Comparison of ENCODE assay signal across 16 mouse cellular contexts in the genomic region with DNA sequence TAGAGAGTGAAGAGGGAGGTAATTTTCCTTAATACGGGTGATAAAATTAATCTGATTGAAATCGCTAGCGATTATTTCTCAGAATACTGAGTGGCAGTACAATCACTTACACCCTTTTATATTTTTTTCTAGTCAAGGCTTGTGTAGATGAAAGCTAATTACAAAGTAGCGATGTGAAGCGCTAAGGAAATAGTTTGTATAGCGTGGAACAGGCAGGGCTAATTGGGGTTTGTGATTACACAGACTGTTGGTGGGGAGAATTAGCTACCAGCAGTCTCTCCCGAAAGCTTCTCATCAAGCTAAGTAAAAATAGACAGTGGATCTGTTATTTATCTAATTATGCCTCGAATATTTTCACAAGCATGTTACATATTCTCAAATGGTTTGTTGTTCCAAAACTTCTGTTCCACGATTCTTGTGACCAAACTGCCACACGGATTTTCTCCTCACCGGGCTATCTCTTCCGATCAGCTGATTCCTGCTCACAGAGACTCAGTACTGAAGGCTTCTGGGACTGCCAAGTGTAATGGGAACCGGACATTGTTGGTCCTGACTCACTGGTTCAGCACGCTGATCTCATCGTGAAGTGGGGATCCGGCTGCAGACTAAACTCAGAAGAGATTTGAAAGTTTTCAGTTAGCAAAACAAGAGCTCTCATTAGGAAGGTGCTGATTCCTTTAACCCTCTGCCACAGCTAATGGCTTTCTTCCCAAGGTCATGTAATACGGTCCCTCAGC.
DNase-seq lines count a peak whose midpoint lies in the region; ATAC-seq and TF ChIP-seq lines count a peak whose summit lies in the region.
"Had no signal": no experiment of that assay in that cellular context is flagged by ENCODE, and none has a peak within 500 bp of the region (broad histone marks: within the 10 kb centered on the region; RNA-seq: fewer than 3 reads in every experiment).

No protein-coding gene starts in this region.

- WGBS in heart, embryonic 15.5 days, result 63% methylated on average over 17 of the region's 17 CpGs
- 68% methylated on average over 17 of the region's 17 CpGs for WGBS in midbrain, postnatal 0 days
- WGBS in midbrain, embryonic 14.5 days, result 79% methylated on average over 17 of the region's 17 CpGs

- no peaks in the 10 kb centered on the region for H3K27me3 ChIP-seq in heart, embryonic 15.5 days
- no peaks in the 10 kb centered on the region for H3K27me3 ChIP-seq in midbrain, postnatal 0 days (ENCODE audit: insufficient read depth, low read length)
- no peaks in the 10 kb centered on the region for H3K27me3 ChIP-seq in midbrain, embryonic 14.5 days (ENCODE audit: control insufficient read depth, insufficient read depth, low read length)
- H3K27me3 ChIP-seq: midbrain, embryonic 12.5 days; stomach, embryonic 15.5 days had no signal

- peaks cover 3% of the 10 kb centered on the region; the same call in 1 of the 2 replicates for H3K4me1 ChIP-seq in heart, embryonic 15.5 days (replicated peaks)
- H3K4me1 ChIP-seq in midbrain, postnatal 0 days (ENCODE audit: insufficient read depth, low read length), result no peaks in the 10 kb centered on the region
- H3K4me1 ChIP-seq in midbrain, embryonic 14.5 days (ENCODE audit: control insufficient read depth, insufficient read depth, low read length), result no peaks in the 10 kb centered on the region
- H3K4me1 ChIP-seq: midbrain, embryonic 12.5 days; stomach, embryonic 15.5 days had no signal

- H3K36me3 ChIP-seq in heart, embryonic 15.5 days, result no peaks in the 10 kb centered on the region
- no peaks in the 10 kb centered on the region for H3K36me3 ChIP-seq in midbrain, postnatal 0 days (ENCODE audit: insufficient read depth, low read length)
- no peaks in the 10 kb centered on the region for H3K36me3 ChIP-seq in midbrain, embryonic 14.5 days (ENCODE audit: control insufficient read depth, insufficient read depth, low read length)
- H3K36me3 ChIP-seq: midbrain, embryonic 12.5 days; stomach, embryonic 15.5 days had no signal

- no peak overlapping the region for H3K9ac ChIP-seq in heart, embryonic 15.5 days
- no peak overlapping the region for H3K9ac ChIP-seq in midbrain, postnatal 0 days (replicated peaks; ENCODE audit: low read length, poor library complexity, severe bottlenecking)
- no peak overlapping the region for H3K9ac ChIP-seq in midbrain, embryonic 14.5 days (replicated peaks; ENCODE audit: low read length)
- H3K9ac ChIP-seq: liver, embryonic 14.5 days; midbrain, embryonic 12.5 days; stomach, embryonic 15.5 days had no signal

- no peaks in the 10 kb centered on the region for H3K9me3 ChIP-seq in heart, embryonic 15.5 days (replicated peaks)
- H3K9me3 ChIP-seq in midbrain, postnatal 0 days (ENCODE audit: low read length), result no peaks in the 10 kb centered on the region
- no peaks in the 10 kb centered on the region for H3K9me3 ChIP-seq in midbrain, embryonic 14.5 days (ENCODE audit: control insufficient read depth, low read length)
- H3K9me3 ChIP-seq: midbrain, embryonic 12.5 days; stomach, embryonic 15.5 days had no signal

- ATAC-seq in heart, embryonic 15.5 days (replicated peaks; ENCODE audit: insufficient number of reproducible peaks, insufficient read depth, low FRiP score, low read depth), result no peak
- ATAC-seq in midbrain, postnatal 0 days (ENCODE audit: low FRiP score), result no peak
- no peak for ATAC-seq in midbrain, embryonic 14.5 days (ENCODE audit: low FRiP score, low TSS enrichment)
- ATAC-seq: CD4-positive, CD25-positive, alpha-beta regulatory T cell, adult 4 months had no signal

- peak overlapping the region; percentile 24 for H3K4me2 ChIP-seq in heart, embryonic 15.5 days
- no peak overlapping the region for H3K4me2 ChIP-seq in midbrain, postnatal 0 days (ENCODE audit: low read depth, low read length, poor library complexity, severe bottlenecking)
- no peak overlapping the region for H3K4me2 ChIP-seq in midbrain, embryonic 14.5 days (ENCODE audit: low read length)
- H3K4me2 ChIP-seq: midbrain, embryonic 12.5 days; stomach, embryonic 15.5 days had no signal

- no peak for TF ChIP-seq CTCF in midbrain, postnatal 0 days (IDR thresholded peaks at IDR 0.05)

- DNase-seq in heart, postnatal 14 days, result no peak
- DNase-seq in midbrain, postnatal 0 days (ENCODE audit: low spot score), result peak; percentile 18
- no peak for DNase-seq in midbrain, embryonic 14.5 days
- DNase-seq in fibroblast of lung, adult 2 months (ENCODE audit: low read depth), result peak; percentile 48
- DNase-seq in skeletal muscle tissue, adult 2 months (ENCODE audit: low read depth, low spot score), result peak; percentile 1
- no peak for DNase-seq in embryo, embryonic 9.5 days (ENCODE audit: extremely low spot score)
- DNase-seq: adrenal gland, postnatal 25 days; gastrocnemius, postnatal 36 days; kidney, adult 11 months; lung, postnatal 14 days; thymus, postnatal 14 days had no signal

- intact Hi-C loops in heart, postnatal 14 days (cut with DNase I), result no loop called here

- H3K4me3 ChIP-seq in heart, embryonic 15.5 days, result no peak overlapping the region
- no peak overlapping the region for H3K4me3 ChIP-seq in midbrain, postnatal 0 days (ENCODE audit: low read depth, low read length)
- H3K4me3 ChIP-seq in midbrain, embryonic 14.5 days (replicated peaks; ENCODE audit: low read depth, low read length), result no peak overlapping the region
- H3K4me3 ChIP-seq: midbrain, embryonic 12.5 days; stomach, embryonic 15.5 days had no signal

- no peak overlapping the region for H3K27ac ChIP-seq in heart, embryonic 15.5 days
- H3K27ac ChIP-seq in midbrain, postnatal 0 days (ENCODE audit: low read depth, low read length), result no peak overlapping the region
- H3K27ac ChIP-seq in midbrain, embryonic 14.5 days (replicated peaks; ENCODE audit: low read depth, low read length), result no peak overlapping the region
- H3K27ac ChIP-seq: liver, embryonic 14.5 days; midbrain, embryonic 12.5 days; stomach, embryonic 15.5 days had no signal

Comparison
In these comparisons a context has a peak if more than half of its experiments do, and no peak if none do; other contexts are left out.
1. DNase-seq: peak in midbrain, postnatal 0 days (single experiment), fibroblast of lung, adult 2 months (single experiment) and skeletal muscle tissue, adult 2 months (single experiment); none in heart, postnatal 14 days (0 of 2), midbrain, embryonic 14.5 days (single experiment) and embryo, embryonic 9.5 days (single experiment).